Mouse (Mus musculus) urinary bladder, postnatal 36 days (tissue): Measurements from ENCODE around the gene Bcl2l1.

ENCODE experiments used
- DNase-seq, 2 experiments: peaks; one replicate each; pipeline ENCODE4 v3.0.0; 2022; ENCODE audit warnings: low spot score in 2 of 2, mixed read lengths in 1 of 2

The Bcl2l1 gene

DNA sequence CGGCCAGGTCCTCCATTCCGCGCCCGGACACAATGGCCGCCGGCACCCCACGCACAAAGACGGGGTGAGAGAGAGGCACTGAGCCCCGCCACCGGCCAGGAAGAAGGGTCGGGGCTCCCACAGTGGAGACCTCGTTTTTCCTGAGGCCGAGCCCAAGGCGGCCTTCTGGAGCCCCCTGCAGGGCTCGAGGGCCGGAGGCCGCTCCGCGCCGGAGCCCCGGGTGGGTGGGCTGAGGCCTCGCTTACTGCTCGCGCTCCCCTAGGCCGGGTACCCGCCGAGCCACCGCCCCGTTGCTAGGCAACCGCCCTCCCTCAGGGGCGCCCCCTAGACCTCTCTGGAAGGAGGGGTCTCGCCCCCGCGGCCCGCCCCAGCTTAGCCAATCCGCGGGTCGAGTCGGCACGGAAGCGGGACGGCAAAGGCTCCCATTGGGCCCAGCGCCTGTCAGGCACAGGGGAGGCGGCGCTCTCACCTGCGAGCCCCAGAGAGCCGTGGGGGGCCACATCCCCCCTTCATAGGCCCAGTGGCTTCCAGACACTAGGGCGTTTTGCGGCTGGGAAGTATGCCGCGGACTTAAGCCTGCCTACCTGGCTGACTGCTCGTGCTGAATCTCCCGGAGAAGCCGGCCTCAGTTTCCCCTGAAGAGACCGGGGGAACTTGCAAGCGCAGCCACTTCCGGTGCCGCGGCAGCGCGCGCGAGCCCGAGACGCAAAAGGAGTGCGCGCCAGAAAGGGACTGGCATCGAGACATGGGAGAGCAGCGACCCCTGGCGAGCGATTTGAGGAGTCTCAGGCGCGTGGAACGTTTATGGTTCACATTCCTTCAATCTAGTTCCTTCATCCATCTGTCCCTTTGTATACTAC is at the start of gene Bcl2l1:
TSS of gene Bcl2l1 (minus strand) at position 710 of the 860 bp plus-strand sequence.
- DNase-seq = peak; percentile 97

DNA sequence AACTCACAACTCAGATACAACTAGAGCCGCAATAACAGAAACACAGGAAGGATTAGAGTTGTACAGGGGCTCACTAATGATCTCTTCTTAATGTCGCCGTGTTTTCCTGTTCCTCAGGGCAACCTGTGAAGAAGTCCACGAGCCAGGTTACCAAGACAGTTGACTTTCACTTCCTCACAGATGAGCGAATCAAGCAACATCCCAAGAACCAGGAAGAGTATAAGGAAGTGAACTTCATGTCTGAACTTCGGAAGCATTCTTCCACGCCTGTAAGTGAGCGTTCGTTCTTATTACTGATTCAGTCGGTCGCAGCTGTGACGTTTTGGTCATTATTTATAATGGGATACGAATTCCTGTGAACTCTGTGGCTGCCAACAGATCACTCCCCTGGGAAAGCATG is 49.4 kb upstream of the Bcl2l1 start:
- no peak for DNase-seq

DNA sequence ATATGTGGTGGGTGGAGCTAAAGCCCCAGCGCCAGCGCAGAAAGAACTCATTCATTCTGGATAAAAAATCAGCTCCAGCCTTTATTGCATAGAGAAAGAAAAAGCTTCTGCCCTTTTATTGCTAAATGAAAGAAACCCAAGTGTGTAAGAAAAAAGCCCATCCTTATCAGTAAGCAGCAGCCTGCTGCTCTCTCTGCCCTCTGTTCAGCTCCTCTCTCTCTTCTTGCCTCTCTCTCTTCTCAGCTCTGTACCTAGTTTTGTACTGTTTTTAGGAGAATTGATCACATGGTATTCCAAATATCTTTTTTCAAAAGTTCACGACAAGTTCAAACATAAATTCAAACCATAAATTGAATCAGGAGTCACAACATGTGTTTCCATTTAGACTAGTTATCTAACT is 46.7 kb upstream of the Bcl2l1 start:
- DNase-seq = no peak

DNA sequence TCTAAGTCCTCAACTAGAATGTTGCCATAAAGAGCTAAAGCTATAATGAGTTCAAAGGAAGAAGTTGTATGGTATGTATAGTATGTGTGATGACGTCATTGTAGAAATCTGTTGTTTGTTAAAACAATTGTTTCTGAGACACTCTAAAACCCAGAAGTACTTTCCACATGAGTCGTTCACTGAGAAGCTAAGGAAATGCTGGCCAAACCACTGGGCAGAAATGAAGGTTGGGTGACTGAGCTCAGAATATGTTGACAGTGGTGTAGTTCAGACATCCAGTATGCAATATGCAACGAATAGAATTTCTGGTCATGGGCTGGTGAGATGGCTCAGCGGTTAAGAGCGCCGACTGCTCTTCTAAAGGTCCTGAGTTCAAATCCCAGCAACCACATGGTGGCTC is 31.8 kb upstream of the Bcl2l1 start:
- no peak for DNase-seq

DNA sequence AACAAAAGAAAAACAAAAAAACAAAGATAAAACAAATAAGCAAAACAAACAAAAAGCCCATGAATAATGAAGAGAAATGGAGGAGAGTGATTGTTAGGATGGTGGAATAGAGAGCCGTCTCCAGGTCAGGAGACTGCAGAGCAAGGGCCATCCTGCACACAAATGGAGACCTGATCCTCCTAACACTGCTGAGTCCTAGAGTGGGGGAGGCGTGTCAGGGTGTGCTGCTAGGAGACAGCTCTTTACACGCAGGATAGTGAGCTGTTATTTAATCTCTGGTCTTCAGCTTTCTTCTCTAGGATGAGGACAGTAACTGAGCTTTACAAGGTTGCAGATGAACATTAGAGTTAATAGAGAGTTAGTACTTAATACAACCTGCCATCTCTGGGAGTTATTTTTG is 31.1 kb upstream of the Bcl2l1 start:
- no peak for DNase-seq

DNA sequence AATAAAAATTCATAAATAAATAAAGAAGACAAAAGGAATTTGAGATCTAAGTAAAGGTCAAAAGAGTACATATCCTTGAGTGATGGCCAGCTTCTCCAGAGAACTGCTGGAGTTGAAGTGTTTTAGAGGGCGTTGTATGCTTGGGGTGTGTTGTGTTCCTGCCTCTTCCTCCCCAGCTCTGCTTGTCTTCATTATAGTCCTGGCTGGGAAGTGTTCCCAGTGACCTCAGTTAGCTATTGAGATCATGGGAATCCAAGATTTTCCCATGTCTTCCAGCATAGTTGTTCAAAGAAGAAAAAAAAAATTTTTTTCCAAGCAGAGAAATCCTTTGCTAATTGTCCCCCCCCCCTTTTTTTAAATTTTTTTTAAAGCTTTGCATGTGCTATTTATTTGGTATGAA is 30.4 kb upstream of the Bcl2l1 start:
- DNase-seq = no peak

DNA sequence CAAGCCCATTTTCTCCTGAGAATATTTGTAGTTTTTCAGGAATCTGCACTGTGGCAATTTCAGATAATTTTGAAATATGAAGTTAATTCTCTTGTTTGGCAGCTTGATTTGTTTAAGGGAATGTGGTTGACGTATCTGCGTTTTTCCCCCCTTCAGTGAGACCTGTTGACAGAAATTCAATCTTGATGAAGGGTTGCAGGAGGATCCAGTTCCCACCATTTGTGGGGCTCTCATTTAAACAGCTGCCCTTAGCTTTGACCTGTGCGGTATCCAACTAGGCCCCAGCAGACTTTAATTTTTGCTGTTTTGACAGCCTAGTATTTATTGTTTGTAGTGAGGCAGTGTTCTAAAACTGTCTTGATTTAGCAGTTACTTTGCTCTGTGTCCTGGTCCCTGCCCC is 28.0 kb upstream of the Bcl2l1 start:
- no peak for DNase-seq

DNA sequence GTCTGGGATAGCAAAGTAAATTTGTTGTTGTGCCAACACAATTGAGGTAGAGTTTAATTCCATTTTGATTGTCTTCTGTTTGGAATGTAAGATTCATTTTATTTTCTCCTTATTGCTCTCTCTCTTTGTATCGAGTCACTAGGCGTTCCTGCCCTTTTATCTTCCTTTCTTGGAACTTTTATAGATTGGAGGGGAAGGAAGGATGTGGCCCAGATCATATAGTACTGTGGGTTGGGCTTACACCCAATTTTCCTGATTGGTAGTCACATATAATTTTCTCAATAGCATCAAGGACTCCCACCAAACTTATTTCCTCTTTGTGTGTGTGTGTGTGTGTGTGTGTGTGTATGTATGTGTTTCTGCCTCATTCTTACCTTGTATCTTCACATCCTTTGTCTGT is 16.9 kb upstream of the Bcl2l1 start:
- DNase-seq = no peak

DNA sequence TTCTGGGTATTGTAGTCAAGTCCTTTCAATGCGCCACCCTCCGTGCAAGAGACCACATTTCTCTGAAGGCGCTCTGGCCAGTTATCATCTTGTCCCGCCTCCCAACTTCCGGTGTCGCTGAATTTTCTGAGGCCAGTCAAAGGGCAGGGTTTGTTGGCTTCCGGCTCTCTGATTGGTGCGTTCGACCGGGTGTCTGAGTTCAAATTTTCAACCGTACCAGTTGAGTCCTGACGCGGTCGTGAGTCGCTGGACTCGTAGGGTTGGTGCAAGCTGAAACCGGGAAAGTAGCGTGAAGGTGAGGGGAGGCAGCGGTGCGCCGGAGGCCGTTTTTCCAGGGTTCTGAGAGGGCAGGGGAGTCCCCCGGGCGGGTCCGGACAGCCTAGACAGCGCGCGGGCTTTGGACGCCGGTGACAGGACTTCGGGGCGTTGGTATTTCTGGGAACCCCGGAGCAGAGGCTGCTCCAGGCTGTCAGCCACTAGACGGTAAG is 16.3 kb upstream of the Bcl2l1 start, which contains the start of gene Tpx2:
TSS of gene Tpx2 (plus strand) at position 150 of the 488 bp plus-strand sequence.
- peak; percentile 96 to 97 for DNase-seq

DNA sequence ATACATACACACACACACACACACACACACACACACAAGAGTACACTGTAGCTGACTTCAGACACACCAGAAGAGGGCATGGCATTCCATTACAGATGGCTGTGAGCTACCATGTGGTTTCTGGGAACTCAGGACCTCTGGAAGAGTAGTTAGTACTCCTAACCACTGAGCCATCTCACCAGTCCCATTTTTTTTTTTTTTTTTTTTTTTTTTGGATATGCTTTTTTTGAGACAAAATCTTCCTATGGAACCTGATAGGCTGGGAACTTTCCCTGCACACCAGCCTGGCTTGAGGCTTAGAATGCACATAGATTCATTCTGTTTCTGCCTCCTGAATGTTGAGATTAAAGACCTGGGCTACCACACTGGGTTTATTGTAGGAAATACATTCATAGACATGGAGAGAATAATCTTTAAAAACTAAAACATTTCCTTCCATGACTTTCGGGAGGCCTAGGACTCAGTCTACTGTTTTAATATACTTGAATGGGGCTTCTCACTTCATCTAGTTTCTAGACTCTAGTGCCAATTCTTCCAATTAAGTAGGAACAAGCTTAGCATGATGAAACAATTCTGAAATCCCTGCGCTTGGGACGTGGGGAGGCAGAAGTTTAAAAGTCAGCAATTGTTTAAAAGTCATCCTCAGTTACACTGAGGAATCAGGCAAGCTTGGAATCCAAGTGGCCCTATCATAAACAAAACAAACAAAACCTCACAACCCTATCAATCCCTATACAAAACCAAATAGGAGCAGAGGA is 15.7 kb upstream of the Bcl2l1 start:
- DNase-seq = no peak

DNA sequence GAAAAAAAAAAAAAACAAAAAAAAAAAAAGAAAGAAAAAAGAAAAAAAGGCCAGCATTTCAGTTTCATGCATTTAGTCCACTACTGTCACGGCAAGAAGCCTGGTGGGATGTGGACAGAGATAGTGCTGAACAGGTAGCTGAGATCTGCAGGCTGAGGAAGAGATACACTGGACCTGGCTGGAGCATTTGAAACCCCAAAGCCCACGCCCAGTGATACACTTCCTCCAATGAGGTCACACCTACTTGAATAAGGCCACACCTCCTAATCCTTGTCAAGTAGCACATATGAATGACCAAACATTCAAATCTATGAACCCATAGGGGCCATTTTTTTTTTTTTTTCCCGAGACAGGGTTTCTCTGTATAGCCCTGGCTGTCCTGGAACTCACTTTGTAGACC is 11.2 kb upstream of the Bcl2l1 start:
- no peak for DNase-seq

DNA sequence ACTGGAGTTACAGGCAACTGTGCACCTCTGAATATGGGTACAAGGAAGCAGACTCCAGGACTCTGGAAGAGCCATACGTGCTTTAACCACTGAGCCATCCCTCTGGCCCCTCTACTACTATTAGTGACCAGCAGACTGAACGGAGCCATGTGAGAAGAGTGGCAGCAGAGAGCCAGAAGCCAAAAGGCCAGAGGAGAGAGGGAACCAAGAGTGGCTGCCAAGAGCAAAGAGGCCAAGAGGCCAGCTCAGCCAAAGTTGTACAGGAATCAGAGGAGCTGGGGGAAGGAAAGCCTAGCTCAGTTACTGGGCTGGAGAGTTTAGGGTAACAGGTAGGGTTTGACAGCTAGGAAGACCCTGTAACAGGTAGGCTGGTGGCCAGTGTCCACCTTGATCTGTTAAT is 7.7 kb upstream of the Bcl2l1 start:
- DNase-seq = peak in 1 of 2 experiments; percentile 16

DNA sequence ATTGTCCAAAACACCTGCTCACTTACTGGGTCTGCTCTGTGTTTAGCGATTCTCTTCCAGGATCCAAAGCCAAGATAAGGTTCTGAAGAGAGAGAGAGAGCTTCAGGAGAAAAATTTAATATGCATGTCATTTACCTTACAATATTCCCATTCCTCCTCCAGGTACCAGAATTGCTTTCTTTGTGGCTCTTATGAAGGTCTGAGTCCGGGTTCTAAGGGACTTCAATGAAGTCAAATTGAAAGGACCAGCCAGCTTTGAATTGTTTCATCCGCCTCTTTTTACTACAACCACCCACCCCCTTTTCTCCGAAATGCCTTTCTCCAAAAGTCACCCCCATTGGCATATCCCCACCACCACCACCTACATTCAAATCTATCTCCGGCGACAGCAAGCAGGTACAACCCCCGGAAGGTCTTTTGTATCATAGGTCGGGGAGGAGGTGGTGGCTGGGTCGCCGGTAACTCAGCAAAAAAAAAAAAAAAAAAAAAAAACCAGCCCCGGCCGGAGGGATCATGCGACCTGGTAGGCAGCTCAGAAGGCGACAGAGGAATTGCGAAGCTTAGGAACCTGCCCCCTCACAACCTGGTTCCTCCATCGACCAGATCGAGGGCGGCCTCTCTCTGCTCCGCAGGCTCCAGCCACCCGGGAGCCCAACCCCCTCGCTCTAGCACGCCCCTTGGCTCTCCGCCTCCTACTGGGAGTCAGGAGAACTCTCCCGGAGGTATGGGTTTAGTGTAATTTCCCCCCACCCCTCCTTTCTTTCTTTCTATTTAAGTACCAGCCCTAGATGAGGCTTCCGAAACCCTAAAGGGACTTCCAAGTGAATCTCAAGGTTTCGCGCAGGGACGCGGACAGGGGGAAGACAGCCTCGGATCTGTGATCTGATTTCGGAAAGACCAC is 1.3 kb downstream of the Bcl2l1 start:
- DNase-seq = peak; percentile 87 to 93

DNA sequence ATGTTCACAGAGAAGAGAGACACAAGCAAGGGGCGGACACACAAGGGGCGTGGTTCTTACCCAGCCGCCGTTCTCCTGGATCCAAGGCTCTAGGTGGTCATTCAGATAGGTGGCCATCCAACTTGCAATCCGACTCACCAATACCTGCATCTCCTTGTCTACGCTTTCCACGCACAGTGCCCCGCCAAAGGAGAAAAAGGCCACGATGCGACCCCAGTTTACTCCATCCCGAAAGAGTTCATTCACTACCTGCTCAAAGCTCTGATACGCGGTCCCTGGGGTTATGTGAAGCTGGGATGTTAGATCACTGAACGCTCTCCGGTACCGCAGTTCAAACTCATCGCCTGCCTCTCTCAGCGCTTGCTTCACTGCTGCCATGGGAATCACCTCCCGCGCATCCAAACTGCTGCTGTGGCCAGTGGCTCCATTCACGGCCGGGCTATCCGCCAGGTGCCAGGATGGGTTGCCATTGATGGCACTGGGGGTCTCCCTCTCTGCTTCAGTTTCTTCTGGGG is 2.1 kb downstream of the Bcl2l1 start:
- peak in 1 of 2 experiments; percentile 31 for DNase-seq

DNA sequence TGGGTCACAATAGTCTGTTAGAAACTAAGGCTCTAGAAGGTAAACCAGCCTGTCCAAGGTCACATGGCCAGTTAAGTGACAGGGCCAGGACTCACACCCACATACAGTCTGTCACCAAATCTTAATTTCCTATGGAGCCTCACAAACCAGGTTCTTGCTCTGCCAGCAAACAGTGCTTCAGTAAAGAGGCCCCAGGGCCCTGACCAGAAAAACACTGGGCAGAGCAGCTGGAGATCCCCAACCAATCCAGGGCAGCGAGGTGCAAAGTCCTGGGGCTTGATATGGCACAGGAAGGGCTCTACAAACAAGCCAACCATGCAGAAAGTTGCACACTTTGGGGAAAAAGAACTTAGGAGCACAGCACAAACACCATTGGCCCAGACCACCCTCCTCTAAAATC is 3.0 kb downstream of the Bcl2l1 start:
- no peak for DNase-seq

DNA sequence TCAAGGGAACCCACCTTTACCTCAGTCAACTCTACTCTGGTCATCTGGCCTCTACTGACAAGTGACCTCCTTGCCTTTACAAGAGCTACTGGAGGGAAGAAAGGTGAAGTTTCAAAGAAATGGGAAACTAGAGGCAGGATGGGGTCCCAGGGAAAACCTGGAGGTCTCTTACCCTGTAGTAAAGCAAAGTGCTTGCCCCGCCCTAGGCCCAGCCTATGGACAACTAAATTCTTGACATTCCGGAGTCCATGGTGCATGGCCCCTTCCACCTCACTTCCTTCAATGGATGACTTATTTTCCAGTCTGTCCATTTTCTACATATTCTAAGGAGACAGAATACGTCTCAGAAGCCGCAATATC is 3.5 kb downstream of the Bcl2l1 start:
- DNase-seq = no peak

DNA sequence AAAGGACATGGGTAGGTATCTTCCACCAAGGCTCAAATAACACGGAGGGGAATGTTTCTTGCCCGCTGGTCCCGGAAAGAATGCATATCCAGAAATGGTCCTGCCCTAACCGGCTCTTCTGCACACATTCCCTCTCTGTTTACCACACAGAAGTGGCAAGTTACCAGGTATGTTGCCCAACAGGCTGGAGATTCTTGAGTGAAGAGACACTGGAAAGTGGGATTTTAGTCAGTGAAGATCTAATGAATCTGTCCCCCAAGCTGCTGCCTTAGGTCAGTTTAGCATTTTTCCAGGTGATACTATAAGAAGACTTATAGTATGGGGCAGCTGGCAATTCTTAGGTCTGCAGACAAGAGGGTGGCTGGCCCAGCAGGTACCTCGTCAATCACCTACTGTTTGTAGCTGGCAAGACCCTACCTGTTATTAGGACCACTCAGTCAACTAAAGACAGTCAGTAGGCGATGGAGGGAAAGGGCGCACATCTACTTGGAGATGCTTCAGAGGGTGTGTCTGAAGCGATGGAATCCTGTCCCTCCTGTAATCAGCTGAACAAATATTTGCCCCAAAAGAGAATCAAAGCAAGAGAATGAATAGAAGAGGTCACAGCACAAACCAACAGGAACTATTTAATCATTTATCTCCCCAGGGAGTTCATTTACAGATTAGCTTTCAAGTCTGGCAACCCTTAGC is 4.1 kb downstream of the Bcl2l1 start:
- DNase-seq = peak in 1 of 2 experiments; percentile 58

DNA sequence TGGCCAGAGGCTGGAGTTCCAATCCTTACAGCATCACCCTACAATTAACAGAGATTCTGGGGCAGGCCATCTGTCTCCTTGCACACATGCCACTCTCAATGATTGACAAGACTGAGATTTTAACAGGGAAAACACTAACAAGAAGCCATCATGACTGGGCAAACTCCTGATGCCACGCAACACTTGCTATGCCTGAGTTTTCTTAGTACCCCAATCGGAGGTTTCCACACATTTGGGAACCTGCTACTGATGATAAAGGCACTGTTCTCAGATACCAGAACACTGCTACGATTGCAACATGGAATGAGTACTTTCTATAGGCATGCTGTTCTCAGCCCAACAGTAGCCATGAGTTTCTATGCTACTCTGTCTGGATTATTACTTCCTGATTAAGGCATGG is 5.0 kb downstream of the Bcl2l1 start:
- DNase-seq = no peak

DNA sequence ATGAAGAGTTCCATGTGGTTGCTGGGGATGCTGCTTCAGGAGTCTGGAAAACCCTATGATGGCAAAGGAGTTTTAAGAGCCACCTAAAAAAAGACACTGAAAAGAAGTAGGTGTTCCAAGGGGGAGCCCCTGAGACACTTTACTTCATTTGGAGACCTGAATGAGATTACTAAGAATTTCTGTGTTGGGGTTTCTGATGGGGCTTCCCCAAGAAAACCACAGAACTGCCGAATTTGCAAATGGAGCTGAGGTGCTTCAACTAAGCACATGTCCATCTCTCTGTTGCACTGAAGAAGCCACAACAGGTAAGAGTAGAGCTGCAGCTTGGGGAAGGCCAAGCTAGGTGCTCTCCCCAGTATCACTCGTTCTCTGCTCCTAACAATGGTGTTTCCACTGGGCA is 5.8 kb downstream of the Bcl2l1 start:
- no peak for DNase-seq

DNA sequence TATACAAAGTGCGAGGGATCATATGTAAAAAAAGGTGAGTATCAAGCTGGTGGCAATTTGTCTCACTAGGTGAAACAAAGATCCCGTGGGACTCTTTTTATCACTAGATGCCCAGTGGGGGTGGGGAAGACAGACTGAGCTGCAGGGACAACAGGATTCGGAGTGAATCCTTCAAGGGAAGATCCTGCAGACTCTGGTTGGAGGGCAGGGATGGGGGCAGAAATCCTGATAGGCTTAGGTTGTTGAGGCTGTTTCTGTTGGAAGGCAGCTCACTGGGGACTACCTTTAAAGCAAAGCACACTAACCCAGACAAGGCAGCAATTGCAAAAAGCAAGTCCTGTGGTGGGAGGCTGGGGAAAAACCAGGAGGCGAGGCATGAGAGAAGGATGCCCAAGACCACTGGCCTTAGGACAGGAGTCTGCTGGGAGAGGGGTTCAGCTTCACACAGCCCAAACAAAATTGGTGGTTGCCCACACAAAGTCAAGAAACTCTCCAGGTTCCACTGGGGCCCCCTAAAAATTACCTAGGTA is 6.3 kb downstream of the Bcl2l1 start:
- DNase-seq = no peak
